Mouse (Mus musculus) kidney, adult 8-10 months (tissue): Measurements from ENCODE around the gene Ctnnbip1.

ENCODE experiments used
- DNase-seq, 2 experiments: peaks; one replicate each; pipeline ENCODE4 v3.0.0; 2022

The Ctnnbip1 gene

GRCm38 (mm10) chr4:149523961-149524360, 5.9 kb downstream of the Ctnnbip1 start:
- DNase-seq = no peak

- DNase-seq = no peak
These were observed 7.1 kb downstream of the Ctnnbip1 start for GRCm38 (mm10) chr4:149525170-149525569.

- peak in 1 of 2 experiments; percentile 45 for DNase-seq
These were observed 7.8 kb downstream of the Ctnnbip1 start for GRCm38 (mm10) chr4:149525811-149526210.

GRCm38 (mm10) chr4:149526330-149526729, 8.3 kb downstream of the Ctnnbip1 start:
- no peak for DNase-seq

GRCm38 (mm10) chr4:149527621-149528354, 9.8 kb downstream of the Ctnnbip1 start:
- DNase-seq = no peak

GRCm38 (mm10) chr4:149529691-149530090, 11.7 kb downstream of the Ctnnbip1 start:
- no peak for DNase-seq

- no peak for DNase-seq
These were observed 21.4 kb downstream of the Ctnnbip1 start for GRCm38 (mm10) chr4:149539441-149539840.

- no peak for DNase-seq
These were observed 23.9 kb downstream of the Ctnnbip1 start for GRCm38 (mm10) chr4:149541935-149542334.

- DNase-seq = no peak
These were observed 24.4 kb downstream of the Ctnnbip1 start for GRCm38 (mm10) chr4:149542431-149542830.

- DNase-seq = peak; percentile 58 to 90
These were observed 25.0 kb downstream of the Ctnnbip1 start for GRCm38 (mm10) chr4:149542927-149543553.

- no peak for DNase-seq
These were observed 26.9 kb downstream of the Ctnnbip1 start for GRCm38 (mm10) chr4:149544892-149545291.

GRCm38 (mm10) chr4:149546797-149547444, 28.9 kb downstream of the Ctnnbip1 start:
- DNase-seq = no peak

GRCm38 (mm10) chr4:149547523-149547922, 29.5 kb downstream of the Ctnnbip1 start:
- no peak for DNase-seq

- DNase-seq = peak; percentile 62 to 81
These were observed 31.3 kb downstream of the Ctnnbip1 start for GRCm38 (mm10) chr4:149549221-149549925.

- DNase-seq = no peak
These were observed 32.8 kb downstream of the Ctnnbip1 start for GRCm38 (mm10) chr4:149550866-149551265.

GRCm38 (mm10) chr4:149551696-149552095, 33.7 kb downstream of the Ctnnbip1 start:
- DNase-seq = no peak

GRCm38 (mm10) chr4:149553834-149554233, 35.8 kb downstream of the Ctnnbip1 start:
- DNase-seq = no peak

GRCm38 (mm10) chr4:149556111-149556510, 38.1 kb downstream of the Ctnnbip1 start:
- no peak for DNase-seq

- DNase-seq = no peak
These were observed 39.9 kb downstream of the Ctnnbip1 start for GRCm38 (mm10) chr4:149557905-149558304.

GRCm38 (mm10) chr4:149558389-149558788, 40.4 kb downstream of the Ctnnbip1 start:
- no peak for DNase-seq

GRCm38 (mm10) chr4:149561392-149561791, 43.4 kb downstream of the Ctnnbip1 start:
- DNase-seq = no peak

- DNase-seq = no peak
These were observed 44.2 kb downstream of the Ctnnbip1 start for GRCm38 (mm10) chr4:149561986-149562904.
